Mouse (Mus musculus) right cerebral cortex, postnatal 14 days (tissue): ENCODE data around the gene Olfr429.
"Not testable (repeated sequence)": the region's sequence is repeated elsewhere in the genome, so short reads cannot be mapped to it uniquely, and the experiment has no call there.

Source experiments
- DNase-seq: peaks from one replicate; pipeline ENCODE4 v3.0.0; 2022

Olfr429 gene

DNA sequence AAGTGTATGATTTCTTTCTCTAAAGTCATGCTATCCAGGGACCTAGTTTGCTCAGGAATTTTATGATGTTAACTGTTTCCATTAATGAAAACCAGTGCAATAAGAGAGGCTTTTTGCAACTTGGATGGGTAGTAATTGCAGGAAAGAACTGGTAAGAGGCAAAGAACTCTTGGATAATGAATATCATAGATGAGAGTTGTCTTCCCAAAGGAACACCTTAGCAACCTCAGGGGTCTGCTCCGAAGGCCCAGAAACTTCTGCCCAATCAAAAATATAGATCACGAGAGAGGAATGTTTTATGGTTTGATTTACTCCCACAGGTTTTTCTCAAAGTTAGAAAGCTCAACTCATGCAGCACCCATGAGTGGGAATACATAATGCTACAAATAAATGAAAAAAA is at the start of gene Olfr429:
Gene Olfr429 (plus strand): TSS at position 301 of the 400 bp plus-strand sequence.
- DNase-seq: no peak

- no peak for DNase-seq
Measured at GRCm38 (mm10) chr1:174035841-174036240, 48.3 kb upstream of the Olfr429 start.

DNA sequence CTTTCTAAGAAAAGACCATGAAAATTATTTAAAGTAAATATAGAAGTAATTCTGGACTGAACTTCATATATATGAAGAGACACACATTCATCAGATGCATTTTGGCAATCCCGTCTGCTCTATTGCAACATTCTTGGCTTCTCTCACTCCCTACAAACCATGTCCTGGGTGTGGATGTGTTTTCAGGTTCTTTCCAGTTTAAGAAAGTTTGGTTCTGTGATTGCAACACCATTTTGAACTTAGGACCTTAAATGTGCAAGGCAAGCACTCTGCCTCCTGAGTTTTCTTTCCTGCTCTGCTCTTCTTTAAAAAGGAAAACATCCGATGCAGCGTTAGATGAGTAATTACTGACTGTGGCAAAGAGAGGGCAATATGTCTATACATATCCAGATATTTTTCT is 45.7 kb upstream of the Olfr429 start:
- no peak for DNase-seq

GRCm38 (mm10) chr1:174040523-174041177 is 43.5 kb upstream of the Olfr429 start, which contains the start of gene Olfr433:
Gene Olfr433 (plus strand): TSS chr1:174040705.
- DNase-seq: peak; percentile 17

GRCm38 (mm10) chr1:174042091-174042884 is 41.8 kb upstream of the Olfr429 start:
- DNase-seq: not testable (repeated sequence)

DNA sequence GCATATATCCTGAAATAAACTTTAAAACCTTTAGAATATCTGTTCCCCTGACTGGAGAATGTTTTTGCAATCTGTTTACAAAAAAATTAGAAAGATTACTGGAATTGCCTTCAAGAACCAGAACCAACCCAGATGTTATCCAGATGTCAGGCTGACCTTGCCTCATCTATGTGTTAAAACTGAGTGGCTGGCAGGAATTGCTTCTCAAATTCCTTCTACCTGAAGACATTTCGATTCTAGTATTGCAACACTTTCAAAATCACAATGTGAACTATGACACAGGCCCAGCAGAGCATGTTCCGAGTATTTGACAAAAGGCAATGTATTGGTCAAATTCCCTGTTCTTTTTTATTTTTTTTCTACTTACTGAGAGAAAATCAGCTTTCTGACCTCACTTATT is 39.7 kb upstream of the Olfr429 start:
- no peak for DNase-seq

- DNase-seq: not testable (repeated sequence)
Measured at GRCm38 (mm10) chr1:174048227-174048626, 35.9 kb upstream of the Olfr429 start.

DNA sequence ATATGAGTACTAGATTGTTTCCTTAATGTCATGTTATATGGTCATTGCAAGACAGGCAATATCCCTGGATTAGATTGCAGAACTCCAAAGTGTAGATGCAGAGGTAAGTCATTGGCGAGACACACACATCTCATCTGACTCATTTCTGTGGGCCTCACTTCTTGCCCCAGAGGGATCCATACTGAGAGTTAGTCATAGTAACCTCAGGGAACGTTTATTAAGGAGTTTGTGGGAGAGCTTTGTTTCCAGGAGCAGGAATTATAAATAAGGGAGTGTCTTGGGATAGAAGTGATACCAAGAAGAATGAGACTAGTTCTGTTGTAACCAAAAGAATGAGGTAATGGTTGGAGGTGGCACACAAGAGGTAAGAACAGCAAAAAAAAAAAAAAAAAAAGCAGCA is 35.2 kb upstream of the Olfr429 start, which contains the start of gene Olfr432:
Gene Olfr432 (plus strand): TSS at position 313 of the 400 bp plus-strand sequence.
- no peak for DNase-seq

- not testable (repeated sequence) for DNase-seq
Measured at GRCm38 (mm10) chr1:174049357-174049756, 34.8 kb upstream of the Olfr429 start.

DNA sequence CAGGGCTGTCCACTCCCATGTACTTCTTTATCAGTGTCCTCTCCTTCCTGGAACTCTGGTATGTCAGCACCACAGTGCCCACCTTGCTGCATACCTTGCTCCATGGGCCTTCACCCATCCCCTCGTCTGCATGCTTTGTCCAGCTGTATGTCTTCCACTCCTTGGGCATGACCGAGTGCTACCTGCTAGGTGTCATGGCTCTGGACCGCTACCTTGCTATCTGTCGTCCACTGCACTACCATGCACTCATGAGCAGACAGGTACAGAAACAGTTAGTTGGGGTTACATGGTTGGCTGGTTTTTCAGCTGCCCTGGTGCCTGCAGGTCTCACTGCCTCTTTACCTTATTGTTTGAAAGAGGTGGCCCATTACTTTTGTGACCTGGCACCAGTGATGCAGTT is 33.6 kb upstream of the Olfr429 start:
- DNase-seq: no peak

- DNase-seq: no peak
Measured at GRCm38 (mm10) chr1:174051515-174051914, 32.6 kb upstream of the Olfr429 start.

DNA sequence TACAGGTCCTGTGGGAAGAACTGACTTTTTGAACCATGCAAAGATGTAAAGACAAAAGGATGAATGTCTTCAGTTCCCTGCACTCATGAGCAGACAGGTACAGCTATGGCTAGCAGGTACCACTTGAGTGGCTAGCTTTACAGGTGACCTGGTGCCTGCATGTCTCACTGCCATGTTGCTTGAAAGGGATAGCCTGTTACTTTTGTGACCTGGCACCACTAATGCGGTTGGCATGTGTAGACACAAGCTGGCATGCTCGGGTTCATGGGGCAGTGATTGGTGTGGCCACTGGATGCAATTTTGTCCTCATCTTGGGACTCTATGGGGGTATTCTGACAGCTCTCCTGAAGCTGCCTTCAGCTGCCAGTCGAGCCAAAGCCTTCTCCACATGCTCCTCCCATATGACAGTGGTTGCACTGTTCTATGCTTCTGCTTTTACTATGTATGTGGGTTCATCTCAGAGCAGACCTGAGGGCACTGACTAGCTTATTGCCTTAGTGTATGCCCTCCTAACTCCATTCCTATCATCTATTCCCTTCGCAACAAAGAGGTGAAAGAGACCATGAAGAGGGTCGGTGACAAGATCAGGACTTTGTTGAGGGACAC is 32.1 kb upstream of the Olfr429 start:
- DNase-seq: no peak

DNA sequence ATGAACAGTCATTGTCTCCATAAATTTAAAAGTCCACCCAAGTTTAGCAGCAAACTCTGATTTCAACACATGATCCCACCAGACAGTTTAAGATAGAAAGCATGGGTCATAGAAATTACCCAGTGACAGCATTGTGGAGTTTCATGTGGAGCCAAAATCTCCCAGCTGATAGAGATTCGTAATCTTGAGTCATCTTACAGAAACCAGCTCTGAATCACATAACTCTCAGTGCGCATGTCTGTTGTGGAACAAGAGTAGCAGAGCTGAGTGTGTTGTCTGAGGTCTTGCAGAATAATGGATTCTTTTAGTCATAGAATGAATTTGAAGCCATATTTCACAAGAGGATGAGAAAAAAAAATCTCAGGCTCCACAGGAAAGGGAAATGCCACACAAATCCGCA is 31.1 kb upstream of the Olfr429 start:
- no peak for DNase-seq

GRCm38 (mm10) chr1:174055248-174055647 is 28.9 kb upstream of the Olfr429 start:
- DNase-seq: no peak

DNA sequence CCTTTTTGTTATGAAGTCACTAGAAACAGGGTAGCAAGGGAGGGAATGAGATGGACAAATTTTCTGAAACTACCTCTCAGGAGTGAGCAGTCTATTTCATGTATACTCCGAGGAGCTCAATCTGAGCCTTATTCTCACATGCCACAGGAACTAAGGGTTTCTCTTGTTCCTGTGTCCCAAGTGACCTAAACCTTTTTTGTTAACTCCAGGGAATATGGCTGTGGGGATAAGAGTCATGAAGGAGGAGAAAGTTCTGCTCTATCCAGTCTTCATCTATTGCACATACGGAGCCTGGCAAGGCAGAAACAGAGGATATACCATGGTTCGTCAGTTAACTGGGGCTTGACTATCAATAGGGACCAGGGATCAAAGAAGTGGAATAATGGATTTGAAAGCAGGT is 17.8 kb upstream of the Olfr429 start, which contains the start of gene Olfr430:
Gene Olfr430 (plus strand): TSS at position 301 of the 400 bp plus-strand sequence.
- DNase-seq: no peak

- no peak for DNase-seq
Measured at GRCm38 (mm10) chr1:174096591-174096990, 12.5 kb downstream of the Olfr429 start, which contains the start of gene Olfr427. Gene Olfr427 (plus strand): TSS chr1:174096891.

DNA sequence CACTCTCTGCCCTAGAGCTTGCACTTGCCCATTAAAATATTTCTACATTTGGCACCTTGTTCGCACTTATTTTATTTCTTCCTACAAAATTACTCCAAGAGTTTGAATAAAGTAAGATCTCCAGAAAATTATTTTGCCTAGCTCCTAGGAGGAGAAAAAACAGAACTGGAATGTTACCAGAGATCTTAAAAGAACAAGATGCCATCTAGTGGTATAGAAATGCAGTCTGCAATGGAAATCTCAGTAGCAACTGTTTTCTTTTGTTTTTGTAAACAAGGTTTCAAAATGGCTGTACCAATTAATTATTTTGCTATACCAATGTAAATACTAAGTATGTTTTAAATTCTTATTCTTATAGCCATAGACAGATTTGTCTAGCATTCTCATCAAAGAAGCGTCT is 19.6 kb downstream of the Olfr429 start:
- DNase-seq: no peak

- no peak for DNase-seq
Measured at GRCm38 (mm10) chr1:174121062-174121461, 36.9 kb downstream of the Olfr429 start, which contains the start of gene Olfr231. Gene Olfr231 (minus strand): TSS chr1:174121162.

DNA sequence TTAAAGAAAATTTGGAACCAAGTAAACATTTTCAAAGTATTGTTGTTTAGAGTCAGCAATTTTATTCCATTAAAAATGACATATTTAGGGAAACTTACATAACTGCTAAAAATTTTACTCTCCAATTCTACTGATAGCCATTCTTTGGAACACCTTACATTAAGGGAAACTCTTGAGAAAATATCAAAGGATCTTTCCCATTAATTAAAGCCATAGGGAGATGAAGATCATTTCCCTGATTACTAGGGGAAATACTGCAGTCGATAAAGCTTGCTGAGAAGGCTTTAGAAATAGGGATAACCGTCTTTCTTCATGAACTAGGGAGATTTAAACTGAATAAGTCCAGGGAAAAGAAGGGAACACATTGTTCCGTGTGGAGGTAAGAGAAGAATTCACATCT is 47.1 kb downstream of the Olfr429 start, which contains the start of gene Olfr424:
Gene Olfr424 (plus strand): TSS at position 301 of the 400 bp plus-strand sequence.
- no peak for DNase-seq

- DNase-seq: no peak
Measured at GRCm38 (mm10) chr1:174131999-174132398, 47.9 kb downstream of the Olfr429 start.
